Mouse (Mus musculus): ENCODE measurements around the gene Fxyd1. TPM values are rescaled to one million over a fixed set of nuclear protein-coding genes. Genes with fewer than 3 reads are reported as not detected.
A peak's percentile ranks its signal among the peaks of the same experiment; 100 is the strongest.

The Fxyd1 gene
- polyA plus RNA-seq, 1 experiment from 2014 or later = 71.8 TPM

DNA sequence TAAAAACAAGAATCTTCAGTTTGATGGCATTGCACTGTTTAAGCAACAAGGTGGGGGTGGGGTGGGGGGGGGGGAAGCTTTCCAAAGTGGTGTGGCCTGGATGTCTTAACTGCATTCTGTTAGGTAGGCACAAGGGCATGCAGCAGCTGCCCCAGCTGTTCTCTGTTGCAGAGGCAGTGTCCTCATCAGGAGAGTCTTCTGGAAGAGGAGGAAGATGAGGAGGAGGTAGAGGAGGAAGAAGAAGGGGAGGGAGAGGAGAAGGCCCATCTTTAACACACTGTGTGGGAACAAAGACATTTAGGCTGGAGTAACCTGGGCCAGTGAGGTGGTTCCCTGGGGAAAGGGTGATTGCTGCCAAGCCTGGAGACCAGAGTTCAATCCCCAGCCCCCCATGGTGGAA lies 25.1 kb upstream of the Fxyd1 start:
- ATAC-seq (replicated peaks; ENCODE audit: low FRiP score, low TSS enrichment, low read depth) = no peak
- Histone ChIP-seq H3K9ac (ENCODE audit: low read length) (no peak overlapping the region), H3K4me1 (replicated peaks; ENCODE audit: control insufficient read depth, insufficient read depth, low read length) (peaks cover 10% of the 10 kb centered on the region; the same call in 1 of the 2 replicates)

DNA sequence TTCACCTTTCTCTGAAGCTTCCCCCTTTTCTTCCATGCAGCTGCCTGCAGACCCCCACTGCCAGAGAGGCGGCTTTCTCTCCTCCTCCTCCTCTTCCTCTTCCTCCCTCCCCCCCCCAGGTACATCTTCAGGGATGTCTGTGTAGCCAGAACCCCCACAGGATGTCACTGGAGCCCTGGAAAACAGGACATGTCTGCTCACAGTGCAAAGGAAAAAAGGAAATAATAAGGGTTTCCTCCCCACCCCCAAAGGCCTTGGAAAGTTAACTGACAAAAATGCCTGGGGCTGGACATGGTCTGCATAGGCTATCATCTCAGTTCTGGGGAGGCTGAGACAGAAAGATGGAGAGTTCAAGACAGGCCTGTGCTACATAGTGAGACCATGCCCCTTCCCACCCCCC lies 24.1 kb upstream of the Fxyd1 start:
- Histone ChIP-seq H3K27me3 (replicated peaks; ENCODE audit: control insufficient read depth, insufficient read depth, low read length) (no peaks in the 10 kb centered on the region), H3K27ac (ENCODE audit: low read depth) (no peak overlapping the region), H3K36me3 (ENCODE audit: control insufficient read depth, insufficient read depth, low read length) (no peaks in the 10 kb centered on the region), H3K4me2 (ENCODE audit: low read length) (no peak overlapping the region), H3K9ac (ENCODE audit: low read length) (no peak overlapping the region), H3K4me1 (replicated peaks; ENCODE audit: control insufficient read depth, insufficient read depth, low read length) (peaks cover 10% of the 10 kb centered on the region; the same call in 1 of the 2 replicates), H3K9me3 (ENCODE audit: control insufficient read depth, low read length) (no peaks in the 10 kb centered on the region), H3K4me3 (ENCODE audit: low read depth, low read length) (no peak overlapping the region)
- WGBS = 50% methylated on average over 1 of the region's 1 CpGs
- no peak for DNase-seq (ENCODE audit: low spot score)
- no peak for ATAC-seq (replicated peaks; ENCODE audit: low FRiP score, low TSS enrichment, low read depth)

More for the DNA sequence above, 25.1 kb upstream of the Fxyd1 start:
- Histone ChIP-seq H3K27me3 (replicated peaks; ENCODE audit: control insufficient read depth, insufficient read depth, low read length) (no peaks in the 10 kb centered on the region), H3K4me3 (ENCODE audit: low read depth, low read length) (no peak overlapping the region), H3K27ac (ENCODE audit: low read depth) (no peak overlapping the region), H3K4me2 (ENCODE audit: low read length) (no peak overlapping the region), H3K36me3 (ENCODE audit: control insufficient read depth, insufficient read depth, low read length) (no peaks in the 10 kb centered on the region), H3K9me3 (ENCODE audit: control insufficient read depth, low read length) (no peaks in the 10 kb centered on the region)
- DNase-seq (ENCODE audit: low spot score) = no peak

GRCm38 (mm10) chr7:31080611-31081010 lies 23.6 kb upstream of the Fxyd1 start:
- Histone ChIP-seq H3K4me2 (ENCODE audit: low read length) (no peak overlapping the region), H3K4me3 (ENCODE audit: low read depth, low read length) (no peak overlapping the region), H3K27ac (ENCODE audit: low read depth) (no peak overlapping the region), H3K27me3 (replicated peaks; ENCODE audit: control insufficient read depth, insufficient read depth, low read length) (no peaks in the 10 kb centered on the region), H3K9me3 (ENCODE audit: control insufficient read depth, low read length) (no peaks in the 10 kb centered on the region), H3K9ac (ENCODE audit: low read length) (no peak overlapping the region), H3K36me3 (ENCODE audit: control insufficient read depth, insufficient read depth, low read length) (no peaks in the 10 kb centered on the region), H3K4me1 (replicated peaks; ENCODE audit: control insufficient read depth, insufficient read depth, low read length) (peaks cover 10% of the 10 kb centered on the region; the same call in 1 of the 2 replicates)
- no peak for ATAC-seq (replicated peaks; ENCODE audit: low FRiP score, low TSS enrichment, low read depth)
- 66% methylated on average over 3 of the region's 3 CpGs for WGBS
- no peak for DNase-seq (ENCODE audit: low spot score)

DNA sequence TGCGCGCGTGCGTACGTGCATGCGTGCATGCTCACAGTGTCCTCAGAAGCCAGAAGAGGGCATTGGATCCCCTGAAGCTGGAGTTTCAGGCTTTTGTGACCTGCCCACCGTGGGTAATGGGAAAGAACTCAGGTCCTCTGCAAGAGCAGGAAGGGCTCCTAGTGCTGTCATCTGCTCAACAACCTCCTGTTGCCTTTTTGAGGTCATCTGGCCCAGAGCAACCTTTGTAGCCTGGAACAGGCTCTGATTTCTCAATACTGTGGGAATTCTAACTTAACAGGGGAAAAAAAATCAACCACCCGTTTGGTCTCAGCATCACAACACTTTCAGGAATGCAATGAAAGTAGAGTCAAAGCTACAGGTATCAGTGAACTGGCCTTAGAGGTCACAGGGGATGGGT lies 22.7 kb upstream of the Fxyd1 start:
- H3K9me3 ChIP-seq (ENCODE audit: control insufficient read depth, low read length) = no peaks in the 10 kb centered on the region
- WGBS = 84% methylated on average over 8 of the region's 8 CpGs
- H3K36me3 ChIP-seq (ENCODE audit: control insufficient read depth, insufficient read depth, low read length) = no peaks in the 10 kb centered on the region
- H3K4me1 ChIP-seq (replicated peaks; ENCODE audit: control insufficient read depth, insufficient read depth, low read length) = peaks cover 7% of the 10 kb centered on the region; the same call in 1 of the 2 replicates
- no peak overlapping the region for H3K4me3 ChIP-seq (ENCODE audit: low read depth, low read length)
- no peaks in the 10 kb centered on the region for H3K27me3 ChIP-seq (replicated peaks; ENCODE audit: control insufficient read depth, insufficient read depth, low read length)
- no peak overlapping the region for H3K27ac ChIP-seq (ENCODE audit: low read depth)
- no peak overlapping the region for H3K9ac ChIP-seq (ENCODE audit: low read length)
- DNase-seq (ENCODE audit: low spot score) = no peak
- H3K4me2 ChIP-seq (ENCODE audit: low read length) = no peak overlapping the region
- ATAC-seq (replicated peaks; ENCODE audit: low FRiP score, low TSS enrichment, low read depth) = no peak

- Histone ChIP-seq H3K36me3 (ENCODE audit: control insufficient read depth, insufficient read depth, low read length) (no peaks in the 10 kb centered on the region), H3K4me2 (ENCODE audit: low read length) (no peak overlapping the region), H3K9ac (ENCODE audit: low read length) (no peak overlapping the region), H3K4me1 (replicated peaks; ENCODE audit: control insufficient read depth, insufficient read depth, low read length) (no peaks in the 10 kb centered on the region), H3K27ac (ENCODE audit: low read depth) (no peak overlapping the region), H3K27me3 (replicated peaks; ENCODE audit: control insufficient read depth, insufficient read depth, low read length) (no peaks in the 10 kb centered on the region), H3K9me3 (ENCODE audit: control insufficient read depth, low read length) (no peaks in the 10 kb centered on the region), H3K4me3 (ENCODE audit: low read depth, low read length) (no peak overlapping the region)
- ATAC-seq (replicated peaks; ENCODE audit: low FRiP score, low TSS enrichment, low read depth) (peak; percentile 52), DNase-seq (ENCODE audit: low spot score) (peak; percentile 73)
- WGBS = 32% methylated on average over 5 of the region's 5 CpGs
Observed at GRCm38 (mm10) chr7:31077885-31078445, 21.0 kb upstream of the Fxyd1 start.

DNA sequence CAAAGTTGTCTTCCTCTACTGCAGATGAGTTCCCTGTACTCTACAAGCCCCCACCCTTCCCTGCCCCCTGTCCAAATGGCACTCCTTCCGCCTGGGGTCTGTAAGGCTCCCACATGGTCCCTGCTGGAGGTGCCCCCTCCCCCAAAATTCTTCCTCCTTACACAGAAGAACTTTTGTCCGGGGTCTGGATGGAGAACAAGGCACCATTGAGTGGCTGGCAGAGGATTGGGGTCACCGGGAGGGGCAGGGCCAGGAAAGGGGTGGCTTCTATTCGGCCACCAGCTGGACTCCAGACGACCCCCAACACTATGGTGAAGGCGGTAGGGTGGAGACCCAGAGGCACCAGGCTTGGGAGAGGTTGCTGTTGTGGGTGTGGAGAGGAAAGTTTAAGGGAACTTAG lies 20.5 kb upstream of the Fxyd1 start:
- 56% methylated on average over 6 of the region's 6 CpGs for WGBS
- no peaks in the 10 kb centered on the region for H3K36me3 ChIP-seq (ENCODE audit: control insufficient read depth, insufficient read depth, low read length)
- H3K27me3 ChIP-seq (replicated peaks; ENCODE audit: control insufficient read depth, insufficient read depth, low read length) = no peaks in the 10 kb centered on the region
- no peak overlapping the region for H3K27ac ChIP-seq (ENCODE audit: low read depth)
- no peaks in the 10 kb centered on the region; the same call in 1 of the 2 replicates for H3K4me1 ChIP-seq (replicated peaks; ENCODE audit: control insufficient read depth, insufficient read depth, low read length)
- DNase-seq (ENCODE audit: low spot score) (no peak), ATAC-seq (replicated peaks; ENCODE audit: low FRiP score, low TSS enrichment, low read depth) (peak; percentile 32)
- no peaks in the 10 kb centered on the region for H3K9me3 ChIP-seq (ENCODE audit: control insufficient read depth, low read length)
- H3K4me3 ChIP-seq (ENCODE audit: low read depth, low read length) = no peak overlapping the region
- H3K4me2 ChIP-seq (ENCODE audit: low read length) = no peak overlapping the region
- no peak overlapping the region for H3K9ac ChIP-seq (ENCODE audit: low read length)

DNA sequence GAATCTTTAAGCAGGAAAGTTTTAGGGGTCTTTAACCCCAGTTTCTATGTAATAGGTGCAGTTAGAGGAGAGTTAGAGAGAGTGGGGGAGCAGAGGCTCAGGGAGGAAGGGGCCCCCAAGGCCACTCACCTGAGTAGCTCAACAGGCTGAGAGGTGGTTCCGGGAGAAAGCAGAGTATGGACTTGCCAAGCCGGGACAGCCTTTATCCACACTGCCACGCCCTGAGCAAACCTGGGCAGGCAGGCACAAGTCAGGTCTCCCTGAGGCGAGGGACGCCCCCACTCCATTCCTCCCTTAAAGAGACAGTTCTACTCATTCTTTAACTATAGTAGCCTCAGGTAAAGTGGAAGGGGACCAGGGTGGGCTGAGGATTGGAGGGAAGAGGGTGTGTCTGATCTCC lies 19.5 kb upstream of the Fxyd1 start, which contains the start of gene Fxyd3:
Gene Fxyd3, minus strand, starts transcription at position 213 of the 400 bp plus-strand sequence.
- Histone ChIP-seq H3K4me2 (ENCODE audit: low read length) (peak within 1 kb of the TSS; percentile 34), H3K27me3 (replicated peaks; ENCODE audit: control insufficient read depth, insufficient read depth, low read length) (no peaks in the 10 kb centered on the region), H3K4me1 (replicated peaks; ENCODE audit: control insufficient read depth, insufficient read depth, low read length) (no peaks in the 10 kb centered on the region; the same call in 1 of the 2 replicates), H3K4me3 (ENCODE audit: low read depth, low read length) (no peak within 1 kb of the TSS), H3K9ac (ENCODE audit: low read length) (no peak within 1 kb of the TSS), H3K36me3 (ENCODE audit: control insufficient read depth, insufficient read depth, low read length) (no peaks in the 10 kb centered on the region), H3K9me3 (ENCODE audit: control insufficient read depth, low read length) (no peaks in the 10 kb centered on the region), H3K27ac (ENCODE audit: low read depth) (peak within 1 kb of the TSS; percentile 3; the same call in 1 of the 2 replicates)
- no peak for DNase-seq (ENCODE audit: low spot score)
- WGBS = 38% methylated on average over 5 of the region's 5 CpGs
- ATAC-seq (replicated peaks; ENCODE audit: low FRiP score, low TSS enrichment, low read depth) = peak; percentile 64; the same call in 1 of the 2 replicates

- H3K36me3 ChIP-seq (ENCODE audit: control insufficient read depth, insufficient read depth, low read length) = no peaks in the 10 kb centered on the region
- H3K27me3 ChIP-seq (replicated peaks; ENCODE audit: control insufficient read depth, insufficient read depth, low read length) = no peaks in the 10 kb centered on the region
- H3K4me2 ChIP-seq (ENCODE audit: low read length) = no peak overlapping the region
- 66% methylated on average over 5 of the region's 5 CpGs for WGBS
- no peak overlapping the region for H3K4me3 ChIP-seq (ENCODE audit: low read depth, low read length)
- no peaks in the 10 kb centered on the region for H3K9me3 ChIP-seq (ENCODE audit: control insufficient read depth, low read length)
- no peak overlapping the region for H3K27ac ChIP-seq (ENCODE audit: low read depth)
- DNase-seq (ENCODE audit: low spot score) (no peak), ATAC-seq (replicated peaks; ENCODE audit: low FRiP score, low TSS enrichment, low read depth) (no peak)
- H3K9ac ChIP-seq (ENCODE audit: low read length) = no peak overlapping the region
- H3K4me1 ChIP-seq (replicated peaks; ENCODE audit: control insufficient read depth, insufficient read depth, low read length) = peaks cover 8% of the 10 kb centered on the region
Observed at GRCm38 (mm10) chr7:31074713-31075069, 17.7 kb upstream of the Fxyd1 start.

- ATAC-seq (replicated peaks; ENCODE audit: low FRiP score, low TSS enrichment, low read depth) (no peak), DNase-seq (ENCODE audit: low spot score) (no peak)
- Histone ChIP-seq H3K4me2 (ENCODE audit: low read length) (no peak overlapping the region), H3K9me3 (ENCODE audit: control insufficient read depth, low read length) (no peaks in the 10 kb centered on the region), H3K9ac (ENCODE audit: low read length) (no peak overlapping the region), H3K27ac (ENCODE audit: low read depth) (no peak overlapping the region), H3K4me1 (replicated peaks; ENCODE audit: control insufficient read depth, insufficient read depth, low read length) (peaks cover 8% of the 10 kb centered on the region), H3K4me3 (ENCODE audit: low read depth, low read length) (no peak overlapping the region), H3K27me3 (replicated peaks; ENCODE audit: control insufficient read depth, insufficient read depth, low read length) (no peaks in the 10 kb centered on the region), H3K36me3 (ENCODE audit: control insufficient read depth, insufficient read depth, low read length) (no peaks in the 10 kb centered on the region)
- 36% methylated on average over 7 of the region's 7 CpGs for WGBS
Observed at GRCm38 (mm10) chr7:31074061-31074712, 17.2 kb upstream of the Fxyd1 start.
